Comparison of ENCODE assay signal across 8 mouse cellular contexts in the genomic region with DNA sequence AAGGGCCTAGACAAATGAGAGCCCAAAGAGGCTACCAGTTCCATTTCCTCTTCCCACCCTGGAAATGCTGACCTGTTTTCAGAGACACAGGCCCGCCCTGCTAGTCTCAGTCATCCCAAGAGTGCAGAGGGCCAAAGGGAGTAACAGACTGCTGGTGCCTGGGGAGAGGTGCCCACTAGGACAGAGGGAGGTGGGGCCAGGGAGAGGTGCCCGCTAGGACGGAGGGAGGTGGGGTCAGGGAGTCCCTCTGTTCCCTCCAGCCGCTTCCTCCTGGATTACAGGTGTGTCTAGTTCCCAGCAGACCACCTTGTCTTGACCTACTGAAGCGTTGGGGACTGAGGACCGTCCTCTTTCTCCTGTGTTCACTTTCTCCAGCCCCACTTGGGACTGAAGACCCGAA. TPM values are rescaled to one million over a fixed set of nuclear protein-coding genes. Genes with fewer than 3 reads are reported as not detected.
DNase-seq lines count a peak whose midpoint lies in the region; ATAC-seq and TF ChIP-seq lines count a peak whose summit lies in the region.

No protein-coding gene starts in this region.

- WGBS in midbrain, embryonic 12.5 days: 31% methylated on average over 4 of the region's 7 CpGs
- 25% methylated on average over 7 of the region's 7 CpGs for WGBS in midbrain, embryonic 16.5 days
- WGBS in heart, postnatal 0 days: 44% methylated on average over 7 of the region's 7 CpGs
- 47% methylated on average over 7 of the region's 7 CpGs for WGBS in midbrain, postnatal 0 days
- WGBS in liver, embryonic 12.5 days (ENCODE audit: insufficient replicate concordance): 57% methylated on average over 7 of the region's 7 CpGs

- peaks cover 12% of the 10 kb centered on the region for H3K4me1 ChIP-seq in midbrain, embryonic 12.5 days
- H3K4me1 ChIP-seq in midbrain, embryonic 16.5 days (ENCODE audit: control insufficient read depth, insufficient read depth, low read length): peaks cover 7% of the 10 kb centered on the region
- peaks cover 10% of the 10 kb centered on the region; the same call in 1 of the 2 replicates for H3K4me1 ChIP-seq in heart, postnatal 0 days (ENCODE audit: control insufficient read depth, insufficient read depth)
- no peaks in the 10 kb centered on the region for H3K4me1 ChIP-seq in midbrain, postnatal 0 days (ENCODE audit: insufficient read depth, low read length)
- peaks cover 31% of the 10 kb centered on the region for H3K4me1 ChIP-seq in liver, embryonic 12.5 days

- no peak overlapping the region for H3K4me3 ChIP-seq in midbrain, embryonic 12.5 days
- H3K4me3 ChIP-seq in midbrain, embryonic 16.5 days (ENCODE audit: low read depth, low read length): no peak overlapping the region
- H3K4me3 ChIP-seq in heart, postnatal 0 days (ENCODE audit: low read depth, low read length): no peak overlapping the region
- H3K4me3 ChIP-seq in midbrain, postnatal 0 days (ENCODE audit: low read depth, low read length): no peak overlapping the region
- no peak overlapping the region for H3K4me3 ChIP-seq in liver, embryonic 12.5 days

- no peak for ATAC-seq in midbrain, embryonic 12.5 days (ENCODE audit: low FRiP score, low read depth)
- ATAC-seq in midbrain, embryonic 16.5 days: no peak
- no peak for ATAC-seq in heart, postnatal 0 days (ENCODE audit: insufficient read depth, low read depth)
- ATAC-seq in midbrain, postnatal 0 days (ENCODE audit: low FRiP score): no peak
- no peak for ATAC-seq in liver, embryonic 12.5 days

- H3K27ac ChIP-seq in midbrain, embryonic 12.5 days (replicated peaks): peak overlapping the region; percentile 30; the same call in 1 of the 2 replicates
- no peak overlapping the region for H3K27ac ChIP-seq in midbrain, embryonic 16.5 days (ENCODE audit: low read length)
- peak overlapping the region; percentile 56; the same call in 1 of the 2 replicates for H3K27ac ChIP-seq in heart, postnatal 0 days (ENCODE audit: low read depth)
- H3K27ac ChIP-seq in midbrain, postnatal 0 days (ENCODE audit: low read depth, low read length): peak overlapping the region; percentile 57; the same call in 1 of the 2 replicates
- H3K27ac ChIP-seq in liver, embryonic 12.5 days: no peak overlapping the region

- no peak for TF ChIP-seq CTCF in heart, postnatal 0 days (IDR thresholded peaks at IDR 0.05; ENCODE audit: low read depth)
- TF ChIP-seq CTCF in midbrain, postnatal 0 days (IDR thresholded peaks at IDR 0.05): no peak

- H3K9me3 ChIP-seq in midbrain, embryonic 12.5 days: no peaks in the 10 kb centered on the region
- no peaks in the 10 kb centered on the region for H3K9me3 ChIP-seq in midbrain, embryonic 16.5 days (replicated peaks; ENCODE audit: control insufficient read depth, low read length, poor library complexity, severe bottlenecking)
- H3K9me3 ChIP-seq in heart, postnatal 0 days (replicated peaks; ENCODE audit: control insufficient read depth, low read length): no peaks in the 10 kb centered on the region
- no peaks in the 10 kb centered on the region for H3K9me3 ChIP-seq in midbrain, postnatal 0 days (ENCODE audit: low read length)
- H3K9me3 ChIP-seq in liver, embryonic 12.5 days (replicated peaks): no peaks in the 10 kb centered on the region

- peak; percentile 97 for DNase-seq in heart, adult 11 months
- DNase-seq in heart, adult 8-10 months (ENCODE audit: low spot score): no peak
- DNase-seq in heart, postnatal 0 days (ENCODE audit: low spot score): no peak
- DNase-seq in midbrain, postnatal 0 days (ENCODE audit: low spot score): no peak
- DNase-seq in layer of hippocampus, postnatal 25 days (ENCODE audit: extremely low spot score in 1 of 2, low spot score in 1 of 2): no peak

- TF ChIP-seq EP300 in heart, postnatal 0 days (IDR thresholded peaks at IDR 0.05; ENCODE audit: low read depth): no peak

- no peak overlapping the region for H3K4me2 ChIP-seq in midbrain, embryonic 12.5 days (replicated peaks)
- H3K4me2 ChIP-seq in midbrain, embryonic 16.5 days (ENCODE audit: low read length): no peak overlapping the region; the same call in 1 of the 2 replicates
- H3K4me2 ChIP-seq in heart, postnatal 0 days (ENCODE audit: low read depth, low read length): no peak overlapping the region
- H3K4me2 ChIP-seq in midbrain, postnatal 0 days (ENCODE audit: low read depth, low read length, poor library complexity, severe bottlenecking): no peak overlapping the region
- no peak overlapping the region for H3K4me2 ChIP-seq in liver, embryonic 12.5 days

- peaks cover 49% of the 10 kb centered on the region for H3K36me3 ChIP-seq in midbrain, embryonic 12.5 days
- peaks cover 7% of the 10 kb centered on the region for H3K36me3 ChIP-seq in midbrain, embryonic 16.5 days (ENCODE audit: control insufficient read depth, insufficient read depth, low read length)
- H3K36me3 ChIP-seq in heart, postnatal 0 days (replicated peaks; ENCODE audit: control insufficient read depth, insufficient read depth, low read length): peaks cover 31% of the 10 kb centered on the region
- H3K36me3 ChIP-seq in midbrain, postnatal 0 days (ENCODE audit: insufficient read depth, low read length): peaks cover 25% of the 10 kb centered on the region
- peaks cover 9% of the 10 kb centered on the region for H3K36me3 ChIP-seq in liver, embryonic 12.5 days

- no peak overlapping the region for H3K9ac ChIP-seq in midbrain, embryonic 12.5 days (replicated peaks)
- H3K9ac ChIP-seq in midbrain, embryonic 16.5 days (ENCODE audit: low read depth, low read length): no peak overlapping the region
- H3K9ac ChIP-seq in heart, postnatal 0 days (replicated peaks; ENCODE audit: low read depth, low read length): no peak overlapping the region
- no peak overlapping the region for H3K9ac ChIP-seq in midbrain, postnatal 0 days (replicated peaks; ENCODE audit: low read length, poor library complexity, severe bottlenecking)
- no peak overlapping the region for H3K9ac ChIP-seq in liver, embryonic 12.5 days

- 0 out of 2 replicates have a peak, but pooled peaks cover 9% of the 10 kb centered on the region for H3K27me3 ChIP-seq in midbrain, embryonic 12.5 days
- no peaks in the 10 kb centered on the region for H3K27me3 ChIP-seq in midbrain, embryonic 16.5 days (ENCODE audit: control insufficient read depth, insufficient read depth, low read depth, low read length)
- H3K27me3 ChIP-seq in heart, postnatal 0 days (ENCODE audit: control insufficient read depth, insufficient read depth, low read length): no peaks in the 10 kb centered on the region
- H3K27me3 ChIP-seq in midbrain, postnatal 0 days (ENCODE audit: insufficient read depth, low read length): no peaks in the 10 kb centered on the region
- H3K27me3 ChIP-seq in liver, embryonic 12.5 days (replicated peaks): peaks cover 40% of the 10 kb centered on the region

RNA-seq across cellular contexts. Expression of gene Cisd3, which starts 0.9 kb away (rescaled TPM):
- total RNA-seq in heart, adult 8-10 months (2022): 100 to 1,000 TPM; 133 to 158 (median 141) TPM
- polyA plus RNA-seq in midbrain, embryonic 12.5 days (2016; fragmentation: Nextera tagmentation; extraction: Ambion mirVana): 12.4 and 13.5 TPM in 2 replicates
- polyA plus RNA-seq in midbrain, embryonic 16.5 days (2015; fragmentation: Nextera tagmentation; extraction: Ambion mirVana): 24.4 and 29.8 TPM in 2 replicates
- total RNA-seq in heart, postnatal 0 days (2014; rRNA removed; ENCODE audit: low replicate concordance): 46.1 and 50.8 TPM in 2 replicates
- 125 and 135 TPM in 2 replicates for polyA plus RNA-seq in heart, postnatal 0 days (2015; fragmentation: Nextera tagmentation; extraction: Ambion mirVana)
- 13.3 and 27.0 TPM in 2 replicates for total RNA-seq in midbrain, postnatal 0 days (2014; rRNA removed)
- polyA plus RNA-seq in midbrain, postnatal 0 days (2015; fragmentation: Nextera tagmentation; extraction: Ambion mirVana): 41.5 and 45.1 TPM in 2 replicates
- polyA plus RNA-seq in liver, embryonic 12.5 days (2016; fragmentation: Nextera tagmentation; extraction: Ambion mirVana): 12.6 and 14.7 TPM in 2 replicates
- total RNA-seq in layer of hippocampus, postnatal 25 days (2021): 10 to 100 TPM; 47.0 to 55.1 TPM

RNA-seq across cellular contexts. Expression of gene Pcgf2, which starts 15.5 kb away (rescaled TPM):
- total RNA-seq in heart, adult 8-10 months (2022): 1 to 10 TPM; 4.6 to 6.3 (median 5.3) TPM
- 16.5 and 20.0 TPM in 2 replicates for polyA plus RNA-seq in midbrain, embryonic 12.5 days (2016; fragmentation: Nextera tagmentation; extraction: Ambion mirVana)
- 18.2 and 19.1 TPM in 2 replicates for polyA plus RNA-seq in midbrain, embryonic 16.5 days (2015; fragmentation: Nextera tagmentation; extraction: Ambion mirVana)
- 1.1 and 3.6 TPM in 2 replicates for total RNA-seq in heart, postnatal 0 days (2014; rRNA removed; ENCODE audit: low replicate concordance)
- 6.0 and 7.1 TPM in 2 replicates for polyA plus RNA-seq in heart, postnatal 0 days (2015; fragmentation: Nextera tagmentation; extraction: Ambion mirVana)
- total RNA-seq in midbrain, postnatal 0 days (2014; rRNA removed): 16.0 and 19.6 TPM in 2 replicates
- polyA plus RNA-seq in midbrain, postnatal 0 days (2015; fragmentation: Nextera tagmentation; extraction: Ambion mirVana): 14.2 and 16.7 TPM in 2 replicates
- 5.0 and 5.1 TPM in 2 replicates for polyA plus RNA-seq in liver, embryonic 12.5 days (2016; fragmentation: Nextera tagmentation; extraction: Ambion mirVana)
- 10 to 100 TPM; 19.7 to 27.9 TPM for total RNA-seq in layer of hippocampus, postnatal 25 days (2021)

RNA-seq across cellular contexts. Expression of gene Psmb3, which starts 18.4 kb away (rescaled TPM):
- 100 to 1,000 TPM; 145 to 154 (median 150) TPM for total RNA-seq in heart, adult 8-10 months (2022)
- polyA plus RNA-seq in midbrain, embryonic 12.5 days (2016; fragmentation: Nextera tagmentation; extraction: Ambion mirVana): 450 and 456 TPM in 2 replicates
- polyA plus RNA-seq in midbrain, embryonic 16.5 days (2015; fragmentation: Nextera tagmentation; extraction: Ambion mirVana): 387 and 401 TPM in 2 replicates
- 486 and 592 TPM in 2 replicates for total RNA-seq in heart, postnatal 0 days (2014; rRNA removed; ENCODE audit: low replicate concordance)
- polyA plus RNA-seq in heart, postnatal 0 days (2015; fragmentation: Nextera tagmentation; extraction: Ambion mirVana): 495 and 503 TPM in 2 replicates
- total RNA-seq in midbrain, postnatal 0 days (2014; rRNA removed): 386 and 449 TPM in 2 replicates
- 473 and 491 TPM in 2 replicates for polyA plus RNA-seq in midbrain, postnatal 0 days (2015; fragmentation: Nextera tagmentation; extraction: Ambion mirVana)
- 364 and 370 TPM in 2 replicates for polyA plus RNA-seq in liver, embryonic 12.5 days (2016; fragmentation: Nextera tagmentation; extraction: Ambion mirVana)
- total RNA-seq in layer of hippocampus, postnatal 25 days (2021): 100 to 1,000 TPM; 125 to 144 TPM

RNA-seq across cellular contexts. Expression of gene Mllt6, which starts 21.6 kb away (rescaled TPM):
- 10 to 100 TPM; 68.8 to 84.0 (median 69.8) TPM for total RNA-seq in heart, adult 8-10 months (2022)
- polyA plus RNA-seq in midbrain, embryonic 12.5 days (2016; fragmentation: Nextera tagmentation; extraction: Ambion mirVana): 3.0 and 3.2 TPM in 2 replicates
- 3.3 and 3.5 TPM in 2 replicates for polyA plus RNA-seq in midbrain, embryonic 16.5 days (2015; fragmentation: Nextera tagmentation; extraction: Ambion mirVana)
- total RNA-seq in heart, postnatal 0 days (2014; rRNA removed; ENCODE audit: low replicate concordance): 45.2 and 46.1 TPM in 2 replicates
- polyA plus RNA-seq in heart, postnatal 0 days (2015; fragmentation: Nextera tagmentation; extraction: Ambion mirVana): 1.6 and 1.7 TPM in 2 replicates
- 43.9 and 52.8 TPM in 2 replicates for total RNA-seq in midbrain, postnatal 0 days (2014; rRNA removed)
- polyA plus RNA-seq in midbrain, postnatal 0 days (2015; fragmentation: Nextera tagmentation; extraction: Ambion mirVana): 1.5 and 1.7 TPM in 2 replicates
- polyA plus RNA-seq in liver, embryonic 12.5 days (2016; fragmentation: Nextera tagmentation; extraction: Ambion mirVana): 0.32 and 0.33 TPM in 2 replicates
- total RNA-seq in layer of hippocampus, postnatal 25 days (2021): 100 to 1,000 TPM in 1 of 2 experiments, 10 to 100 TPM in 1; 88.5 to 105 TPM

RNA-seq across cellular contexts. Expression of gene Epop, which starts 55.3 kb away (rescaled TPM):
- 1 to 10 TPM in 3 of 4 experiments, under 1 TPM in 1; 0.92 to 1.7 (median 1.2) TPM for total RNA-seq in heart, adult 8-10 months (2022)
- 14.2 and 16.2 TPM in 2 replicates for polyA plus RNA-seq in midbrain, embryonic 12.5 days (2016; fragmentation: Nextera tagmentation; extraction: Ambion mirVana)
- polyA plus RNA-seq in midbrain, embryonic 16.5 days (2015; fragmentation: Nextera tagmentation; extraction: Ambion mirVana): 1.2 and 1.3 TPM in 2 replicates
- total RNA-seq in heart, postnatal 0 days (2014; rRNA removed; ENCODE audit: low replicate concordance): 3.6 and 6.0 TPM in 2 replicates
- polyA plus RNA-seq in heart, postnatal 0 days (2015; fragmentation: Nextera tagmentation; extraction: Ambion mirVana): 0.15 and 0.32 TPM in 2 replicates
- total RNA-seq in midbrain, postnatal 0 days (2014; rRNA removed): 5.0 and 8.4 TPM in 2 replicates
- 1.5 and 1.6 TPM in 2 replicates for polyA plus RNA-seq in midbrain, postnatal 0 days (2015; fragmentation: Nextera tagmentation; extraction: Ambion mirVana)
- 3.6 and 4.1 TPM in 2 replicates for polyA plus RNA-seq in liver, embryonic 12.5 days (2016; fragmentation: Nextera tagmentation; extraction: Ambion mirVana)
- total RNA-seq in layer of hippocampus, postnatal 25 days (2021): 10 to 100 TPM; 28.8 to 34.3 TPM

Comparison
In these comparisons a context has a peak if more than half of its experiments do, and no peak if none do; other contexts are left out.
1. H3K27ac ChIP-seq: peak in midbrain, embryonic 12.5 days (single experiment), heart, postnatal 0 days (single experiment) and midbrain, postnatal 0 days (single experiment); none in midbrain, embryonic 16.5 days (single experiment) and liver, embryonic 12.5 days (single experiment).